Mouse (Mus musculus): ENCODE results near the gene Fchsd2.

DNA sequence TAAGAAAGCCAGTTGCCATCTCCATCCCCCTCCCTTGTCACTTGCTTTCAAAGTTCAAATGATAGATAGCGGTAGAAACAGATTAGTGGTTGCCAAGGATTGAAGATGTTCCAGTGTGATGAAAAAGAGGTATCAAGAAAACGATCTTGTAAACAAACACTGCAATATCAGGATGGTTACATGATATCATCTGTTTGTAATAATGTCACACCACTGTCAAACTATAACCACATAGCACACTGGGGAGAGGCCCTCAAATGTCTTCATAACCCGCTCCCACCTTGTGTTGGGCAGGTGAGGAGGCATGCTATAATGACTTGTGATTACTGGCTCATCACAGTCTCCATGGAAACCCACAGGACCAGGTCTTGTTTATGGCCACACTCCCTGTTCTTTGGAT lies 205.7 kb downstream of the Fchsd2 start:
- TF ChIP-seq CTCF (IDR thresholded peaks at IDR 0.05; ENCODE audit: low read depth, low read length): no peak
- TF ChIP-seq POLR2A (IDR thresholded peaks at IDR 0.05; ENCODE audit: insufficient read depth, low read length): no peak
- no peak for TF ChIP-seq EP300 (IDR thresholded peaks at IDR 0.05; ENCODE audit: insufficient read depth, low read depth, low read length)
